Mouse (Mus musculus) liver, adult 2 months (tissue): ENCODE results near the gene Pxdc1.

Experiments
- CTCF ChIP-seq: fragments of 200-500 bp; IDR thresholded peaks from 2 replicates; pipeline ENCODE4 v1.5.1; 2011; ENCODE audit warnings: low read depth, low read length, control low read depth
- POLR2A ChIP-seq: fragments of 200-500 bp; IDR thresholded peaks from 2 replicates; pipeline ENCODE4 v1.6.1; 2011; ENCODE audit warnings: low read length, control low read depth; ENCODE audit not compliant: insufficient read depth; ENCODE audit errors: extremely low read depth

DNA sequence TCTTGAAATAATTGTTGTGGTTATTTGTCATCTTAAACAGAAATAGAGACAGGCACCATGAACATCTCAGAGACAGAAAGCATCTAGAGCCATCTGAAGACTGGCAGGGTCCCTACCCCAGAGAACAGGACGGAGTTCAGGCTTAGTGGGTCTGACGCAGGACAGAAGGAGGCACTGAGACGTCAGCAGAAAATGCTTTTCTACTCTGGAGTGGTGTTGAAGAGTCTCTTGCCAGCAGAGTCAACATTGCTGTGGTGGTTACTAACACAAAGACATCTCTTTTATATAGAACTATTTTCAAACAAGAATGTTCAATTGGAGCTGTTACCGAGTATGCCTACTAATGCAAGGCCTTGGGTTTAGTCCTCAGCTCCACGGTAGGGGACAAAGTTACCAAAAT is 20.1 kb upstream of the Pxdc1 start:
- TF ChIP-seq POLR2A (no peak), CTCF (no peak)
